Mouse (Mus musculus): Measurements from ENCODE around the gene Ccdc57.
"Not testable (repeated sequence)": the region's sequence is repeated elsewhere in the genome, so short reads cannot be mapped to it uniquely, and the experiment has no call there.

Ccdc57 gene

GRCm38 (mm10) chr11:120903159-120903850 is 29.4 kb downstream of the Ccdc57 start:
- DNase-seq (ENCODE audit: low spot score): no peak

GRCm38 (mm10) chr11:120902487-120903142 is 30.1 kb downstream of the Ccdc57 start:
- peak; percentile 38 for DNase-seq (ENCODE audit: low spot score)

GRCm38 (mm10) chr11:120901729-120902486 is 30.8 kb downstream of the Ccdc57 start:
- no peak for DNase-seq (ENCODE audit: low spot score)

- DNase-seq (ENCODE audit: low spot score): no peak
These were observed 32.1 kb downstream of the Ccdc57 start for GRCm38 (mm10) chr11:120900276-120901244.

- no peak for DNase-seq (ENCODE audit: low spot score)
These were observed 34.5 kb downstream of the Ccdc57 start for GRCm38 (mm10) chr11:120898114-120898548.

- no peak for DNase-seq (ENCODE audit: low spot score)
These were observed 37.2 kb downstream of the Ccdc57 start for GRCm38 (mm10) chr11:120895441-120895840.

- DNase-seq (ENCODE audit: low spot score): no peak
These were observed 38.3 kb downstream of the Ccdc57 start for GRCm38 (mm10) chr11:120894397-120894796.

- DNase-seq (ENCODE audit: low spot score): no peak
These were observed 43.5 kb downstream of the Ccdc57 start for GRCm38 (mm10) chr11:120889216-120889615.

- no peak for DNase-seq (ENCODE audit: low spot score)
These were observed 44.0 kb downstream of the Ccdc57 start for GRCm38 (mm10) chr11:120888718-120889117.

- DNase-seq (ENCODE audit: low spot score): no peak
These were observed 45.2 kb downstream of the Ccdc57 start for GRCm38 (mm10) chr11:120887502-120887901.

GRCm38 (mm10) chr11:120886462-120886861 is 46.2 kb downstream of the Ccdc57 start:
- DNase-seq (ENCODE audit: low spot score): no peak

GRCm38 (mm10) chr11:120883601-120884000 is 49.1 kb downstream of the Ccdc57 start:
- no peak for DNase-seq (ENCODE audit: low spot score)

GRCm38 (mm10) chr11:120882931-120883330 is 49.7 kb downstream of the Ccdc57 start:
- DNase-seq (ENCODE audit: low spot score): no peak

- no peak for DNase-seq (ENCODE audit: low spot score)
These were observed 59.5 kb downstream of the Ccdc57 start for GRCm38 (mm10) chr11:120873206-120873605.

- DNase-seq (ENCODE audit: low spot score): no peak
These were observed 61.2 kb downstream of the Ccdc57 start for GRCm38 (mm10) chr11:120871521-120871920.

- no peak for DNase-seq (ENCODE audit: low spot score)
These were observed 66.9 kb downstream of the Ccdc57 start for GRCm38 (mm10) chr11:120865816-120866215.

GRCm38 (mm10) chr11:120862819-120863218 is 69.9 kb downstream of the Ccdc57 start:
- DNase-seq (ENCODE audit: low spot score): no peak

GRCm38 (mm10) chr11:120855938-120856337 is 76.7 kb downstream of the Ccdc57 start:
- DNase-seq (ENCODE audit: low spot score): not testable (repeated sequence)

GRCm38 (mm10) chr11:120853788-120854187 is 78.9 kb downstream of the Ccdc57 start:
- no peak for DNase-seq (ENCODE audit: low spot score)

GRCm38 (mm10) chr11:120853158-120853557 is 79.5 kb downstream of the Ccdc57 start:
- no peak for DNase-seq (ENCODE audit: low spot score)

- DNase-seq (ENCODE audit: low spot score): peak; percentile 72
These were observed 80.4 kb downstream of the Ccdc57 start for GRCm38 (mm10) chr11:120852083-120852935.

Data from urinary bladder, postnatal 14 days (tissue).